Mouse (Mus musculus): Measurements from ENCODE around the gene Olfr983. TPM values are rescaled to one million over a fixed set of nuclear protein-coding genes. Genes with fewer than 3 reads are reported as not detected.

The Olfr983 gene
- polyA plus RNA-seq (2015; fragmentation: Nextera tagmentation; extraction: Ambion mirVana): not detected in 2 replicates

GRCm38 (mm10) chr9:40093495-40093894, at the start of gene Olfr983:
Gene Olfr983, minus strand, starts transcription at chr9:40093595.
- H3K4me1 ChIP-seq: no peaks in the 10 kb centered on the region
- 78% methylated on average over 2 of the region's 2 CpGs for WGBS
- H3K4me3 ChIP-seq: no peak within 1 kb of the TSS
- H3K27me3 ChIP-seq: no peaks in the 10 kb centered on the region
- H3K36me3 ChIP-seq: no peaks in the 10 kb centered on the region
- no peak within 1 kb of the TSS for H3K27ac ChIP-seq
- H3K4me2 ChIP-seq (replicated peaks): no peak within 1 kb of the TSS
- H3K9ac ChIP-seq: no peak within 1 kb of the TSS
- ATAC-seq (ENCODE audit: low FRiP score, low read depth): no peak
- H3K9me3 ChIP-seq: no peaks in the 10 kb centered on the region

GRCm38 (mm10) chr9:40141544-40141943, 48.1 kb upstream of the Olfr983 start:
- no peak overlapping the region for H3K4me2 ChIP-seq (replicated peaks)
- H3K4me1 ChIP-seq: no peaks in the 10 kb centered on the region
- no peaks in the 10 kb centered on the region for H3K27me3 ChIP-seq
- H3K27ac ChIP-seq: no peak overlapping the region
- no peak for ATAC-seq (ENCODE audit: low FRiP score, low read depth)
- no peak overlapping the region for H3K9ac ChIP-seq
- H3K4me3 ChIP-seq: no peak overlapping the region
- H3K36me3 ChIP-seq: no peaks in the 10 kb centered on the region
- WGBS: 53% methylated on average over 1 of the region's 1 CpGs
- H3K9me3 ChIP-seq: no peaks in the 10 kb centered on the region

DNA sequence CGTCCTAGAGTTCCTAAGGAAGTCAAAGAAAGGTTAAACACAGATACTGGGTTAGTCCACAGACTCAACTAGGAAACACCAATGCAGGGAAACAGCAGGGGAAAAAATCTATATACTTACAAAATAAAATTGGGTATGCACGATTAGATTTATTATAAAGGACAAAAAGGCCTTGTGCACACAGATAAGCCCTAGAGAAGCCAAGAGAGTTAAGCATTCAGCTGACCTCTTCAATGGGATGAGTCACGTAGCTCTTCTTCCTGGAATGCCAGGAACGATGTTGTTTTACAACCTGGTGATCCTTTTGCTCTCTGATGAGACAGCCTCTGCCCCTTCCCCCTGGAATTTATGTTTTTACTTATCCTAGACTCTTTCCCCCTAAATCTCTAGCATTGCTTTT, 46.1 kb upstream of the Olfr983 start:
- H3K4me1 ChIP-seq: no peaks in the 10 kb centered on the region
- no peak overlapping the region for H3K9ac ChIP-seq
- no peak overlapping the region for H3K4me2 ChIP-seq (replicated peaks)
- H3K27ac ChIP-seq: no peak overlapping the region
- no peak for ATAC-seq (ENCODE audit: low FRiP score, low read depth)
- no peaks in the 10 kb centered on the region for H3K9me3 ChIP-seq
- 56% methylated on average over 4 of the region's 4 CpGs for WGBS
- H3K36me3 ChIP-seq: no peaks in the 10 kb centered on the region
- H3K27me3 ChIP-seq: no peaks in the 10 kb centered on the region
- H3K4me3 ChIP-seq: no peak overlapping the region

GRCm38 (mm10) chr9:40136987-40137688, 43.7 kb upstream of the Olfr983 start:
- H3K27ac ChIP-seq: no peak overlapping the region
- H3K4me1 ChIP-seq: no peaks in the 10 kb centered on the region
- H3K27me3 ChIP-seq: no peaks in the 10 kb centered on the region
- no peaks in the 10 kb centered on the region for H3K9me3 ChIP-seq
- no peak overlapping the region for H3K4me2 ChIP-seq (replicated peaks)
- H3K36me3 ChIP-seq: no peaks in the 10 kb centered on the region
- WGBS: 82% methylated on average over 6 of the region's 6 CpGs
- no peak overlapping the region for H3K4me3 ChIP-seq
- no peak overlapping the region for H3K9ac ChIP-seq
- no peak for ATAC-seq (ENCODE audit: low FRiP score, low read depth)

GRCm38 (mm10) chr9:40130556-40130955, 37.2 kb upstream of the Olfr983 start:
- H3K27me3 ChIP-seq: no peaks in the 10 kb centered on the region
- no peak overlapping the region for H3K9ac ChIP-seq
- H3K27ac ChIP-seq: no peak overlapping the region
- no peak for ATAC-seq (ENCODE audit: low FRiP score, low read depth)
- no peak overlapping the region for H3K4me2 ChIP-seq (replicated peaks)
- no peaks in the 10 kb centered on the region for H3K9me3 ChIP-seq
- no peaks in the 10 kb centered on the region for H3K36me3 ChIP-seq
- H3K4me3 ChIP-seq: no peak overlapping the region
- WGBS: 87% methylated on average over 1 of the region's 1 CpGs
- no peaks in the 10 kb centered on the region for H3K4me1 ChIP-seq

- H3K4me2 ChIP-seq (replicated peaks): no peak within 1 kb of the TSS
- no peak for ATAC-seq (ENCODE audit: low FRiP score, low read depth)
Measured at GRCm38 (mm10) chr9:40130084-40130483, 36.7 kb upstream of the Olfr983 start, which contains the start of gene Olfr985. Gene Olfr985, minus strand, starts transcription at chr9:40130184.

DNA sequence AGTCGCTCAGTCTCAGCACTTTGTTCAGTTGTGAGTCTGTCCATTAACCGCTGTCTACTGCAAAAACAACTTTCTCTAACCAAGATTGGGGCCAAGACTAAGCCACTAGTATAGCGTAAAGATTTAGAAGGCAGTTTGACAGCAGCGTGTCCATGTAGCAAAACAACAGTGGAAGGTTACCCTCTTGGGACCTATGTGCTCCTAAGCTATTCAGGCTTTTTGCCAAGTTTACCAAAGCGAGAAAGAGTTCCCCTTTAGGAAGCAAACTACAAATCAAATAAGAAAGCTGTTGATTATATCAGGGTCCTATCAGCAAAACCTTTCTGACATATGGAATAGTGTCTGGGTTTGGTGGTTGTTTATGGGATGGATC, 23.9 kb upstream of the Olfr983 start:
- ATAC-seq (ENCODE audit: low FRiP score, low read depth): no peak; the same call in 1 of the 2 replicates
- Histone ChIP-seq H3K4me2 (replicated peaks) (no peak overlapping the region), H3K36me3 (no peaks in the 10 kb centered on the region), H3K27me3 (no peaks in the 10 kb centered on the region), H3K9me3 (no peaks in the 10 kb centered on the region), H3K9ac (no peak overlapping the region), H3K4me1 (no peaks in the 10 kb centered on the region), H3K4me3 (no peak overlapping the region), H3K27ac (no peak overlapping the region)
- 68% methylated on average over 5 of the region's 5 CpGs for WGBS

More at GRCm38 (mm10) chr9:40130084-40130483, 36.7 kb upstream of the Olfr983 start, which contains the start of gene Olfr985:
- Histone ChIP-seq H3K27ac (no peak within 1 kb of the TSS), H3K4me1 (no peaks in the 10 kb centered on the region), H3K36me3 (no peaks in the 10 kb centered on the region), H3K4me3 (no peak within 1 kb of the TSS), H3K9ac (no peak within 1 kb of the TSS), H3K9me3 (no peaks in the 10 kb centered on the region), H3K27me3 (no peaks in the 10 kb centered on the region)
- 89% methylated on average over 1 of the region's 1 CpGs for WGBS

- Histone ChIP-seq H3K4me1 (no peaks in the 10 kb centered on the region), H3K27me3 (no peaks in the 10 kb centered on the region), H3K9me3 (no peaks in the 10 kb centered on the region), H3K4me3 (no peak overlapping the region), H3K27ac (no peak overlapping the region; the same call in 1 of the 2 replicates), H3K36me3 (no peaks in the 10 kb centered on the region), H3K4me2 (replicated peaks) (no peak overlapping the region), H3K9ac (no peak overlapping the region)
- peak; percentile 82 for ATAC-seq (ENCODE audit: low FRiP score, low read depth)
- WGBS: 59% methylated on average over 10 of the region's 10 CpGs
Measured at GRCm38 (mm10) chr9:40116645-40117286, 23.4 kb upstream of the Olfr983 start.

- H3K27me3 ChIP-seq: no peaks in the 10 kb centered on the region
- no peaks in the 10 kb centered on the region for H3K4me1 ChIP-seq
- no peak within 1 kb of the TSS for H3K27ac ChIP-seq
- no peak within 1 kb of the TSS for H3K4me2 ChIP-seq (replicated peaks)
- H3K9me3 ChIP-seq: no peaks in the 10 kb centered on the region
- no peak for ATAC-seq (ENCODE audit: low FRiP score, low read depth)
- H3K4me3 ChIP-seq: no peak within 1 kb of the TSS
- 91% methylated on average over 2 of the region's 2 CpGs for WGBS
- H3K36me3 ChIP-seq: no peaks in the 10 kb centered on the region
- H3K9ac ChIP-seq: no peak within 1 kb of the TSS
Measured at GRCm38 (mm10) chr9:40114106-40114505, 20.7 kb upstream of the Olfr983 start, which contains the start of gene Olfr984. Gene Olfr984, minus strand, starts transcription at chr9:40114206.

- Histone ChIP-seq H3K36me3 (no peaks in the 10 kb centered on the region), H3K27me3 (no peaks in the 10 kb centered on the region), H3K4me1 (no peaks in the 10 kb centered on the region), H3K4me3 (no peak overlapping the region), H3K9ac (no peak overlapping the region), H3K4me2 (replicated peaks) (no peak overlapping the region), H3K27ac (no peak overlapping the region), H3K9me3 (no peaks in the 10 kb centered on the region)
- no peak for ATAC-seq (ENCODE audit: low FRiP score, low read depth)
- WGBS: 60% methylated on average over 3 of the region's 3 CpGs
Measured at GRCm38 (mm10) chr9:40094769-40095168, 1.4 kb upstream of the Olfr983 start.

GRCm38 (mm10) chr9:40073529-40073928, 19.9 kb downstream of the Olfr983 start, which contains the start of gene Olfr982:
Gene Olfr982, plus strand, starts transcription at chr9:40073829.
- no peak within 1 kb of the TSS for H3K4me2 ChIP-seq (replicated peaks)
- WGBS: 69% methylated on average over 2 of the region's 2 CpGs
- no peak for ATAC-seq (ENCODE audit: low FRiP score, low read depth)
- no peaks in the 10 kb centered on the region for H3K4me1 ChIP-seq
- no peak within 1 kb of the TSS for H3K9ac ChIP-seq
- no peaks in the 10 kb centered on the region for H3K36me3 ChIP-seq
- no peaks in the 10 kb centered on the region for H3K27me3 ChIP-seq
- no peaks in the 10 kb centered on the region for H3K9me3 ChIP-seq
- H3K4me3 ChIP-seq: no peak within 1 kb of the TSS
- no peak within 1 kb of the TSS for H3K27ac ChIP-seq

GRCm38 (mm10) chr9:40050138-40050537, 43.3 kb downstream of the Olfr983 start:
- no peak overlapping the region for H3K9ac ChIP-seq
- ATAC-seq (ENCODE audit: low FRiP score, low read depth): no peak
- H3K4me2 ChIP-seq (replicated peaks): no peak overlapping the region
- no peaks in the 10 kb centered on the region for H3K4me1 ChIP-seq
- WGBS: 94% methylated on average over 19 of the region's 19 CpGs
- H3K27me3 ChIP-seq: no peaks in the 10 kb centered on the region
- H3K4me3 ChIP-seq: no peak overlapping the region
- no peaks in the 10 kb centered on the region for H3K36me3 ChIP-seq
- no peaks in the 10 kb centered on the region for H3K9me3 ChIP-seq
- H3K27ac ChIP-seq: no peak overlapping the region
